Mouse (Mus musculus) bone marrow, adult 2 months (tissue): ENCODE results near the gene Pdgfc. TPM values are rescaled to one million over a fixed set of nuclear protein-coding genes. Genes with fewer than 3 reads are reported as not detected.

ENCODE experiments used
- H3K27ac ChIP-seq: fragments of 200-500 bp; 2 replicates; pipeline ENCODE4 v1.5.1; 2012; ENCODE audit warnings: low read depth, mild to moderate bottlenecking, control low read depth, inconsistent platforms, low read length; ENCODE audit not compliant: control insufficient read depth, poor library complexity, insufficient read depth
- H3K4me1 ChIP-seq: fragments of 200-500 bp; 2 replicates; pipeline ENCODE4 v1.6.1; 2011; ENCODE audit warnings: low read length; ENCODE audit not compliant: control insufficient read depth, insufficient read depth
- H3K4me3 ChIP-seq: fragments of 200-500 bp; replicated peaks from 2 replicates; pipeline ENCODE3; 2011; ENCODE audit warnings: mild to moderate bottlenecking, low read depth, low read length, control low read depth; ENCODE audit not compliant: control insufficient read depth
- CTCF ChIP-seq: fragments of 200-500 bp; IDR thresholded peaks from 2 replicates; pipeline ENCODE4 v1.5.1; 2011; ENCODE audit warnings: low read length, control low read depth; ENCODE audit not compliant: control insufficient read depth, insufficient read depth
- POLR2A ChIP-seq: fragments of 200-500 bp; IDR thresholded peaks from 2 replicates; pipeline ENCODE4 v1.6.1; 2011; ENCODE audit warnings: low read depth, mild to moderate bottlenecking, control low read depth, low read length, borderline replicate concordance; ENCODE audit not compliant: control insufficient read depth
- WGBS: fragments of 180-500 bp; shearing (Covaris S2); methylation state at CpG from one replicate; pipeline ENCODE4 v1.1.7; 2018; 5-methylcytosine and 5-hydroxymethylcytosine counted together
- polyA plus RNA-seq: library from polyadenylated mRNA; stranded (reverse); fragments of >200 nt; gene quantifications from 2 replicates; pipeline ENCODE4 v1.2.4, GENCODE M21; 2011; ENCODE audit warnings: low replicate concordance; ENCODE audit not compliant: missing spikeins, insufficient read depth, insufficient read length

The Pdgfc gene
- polyA plus RNA-seq, 1 experiment: 1.8 TPM

DNA sequence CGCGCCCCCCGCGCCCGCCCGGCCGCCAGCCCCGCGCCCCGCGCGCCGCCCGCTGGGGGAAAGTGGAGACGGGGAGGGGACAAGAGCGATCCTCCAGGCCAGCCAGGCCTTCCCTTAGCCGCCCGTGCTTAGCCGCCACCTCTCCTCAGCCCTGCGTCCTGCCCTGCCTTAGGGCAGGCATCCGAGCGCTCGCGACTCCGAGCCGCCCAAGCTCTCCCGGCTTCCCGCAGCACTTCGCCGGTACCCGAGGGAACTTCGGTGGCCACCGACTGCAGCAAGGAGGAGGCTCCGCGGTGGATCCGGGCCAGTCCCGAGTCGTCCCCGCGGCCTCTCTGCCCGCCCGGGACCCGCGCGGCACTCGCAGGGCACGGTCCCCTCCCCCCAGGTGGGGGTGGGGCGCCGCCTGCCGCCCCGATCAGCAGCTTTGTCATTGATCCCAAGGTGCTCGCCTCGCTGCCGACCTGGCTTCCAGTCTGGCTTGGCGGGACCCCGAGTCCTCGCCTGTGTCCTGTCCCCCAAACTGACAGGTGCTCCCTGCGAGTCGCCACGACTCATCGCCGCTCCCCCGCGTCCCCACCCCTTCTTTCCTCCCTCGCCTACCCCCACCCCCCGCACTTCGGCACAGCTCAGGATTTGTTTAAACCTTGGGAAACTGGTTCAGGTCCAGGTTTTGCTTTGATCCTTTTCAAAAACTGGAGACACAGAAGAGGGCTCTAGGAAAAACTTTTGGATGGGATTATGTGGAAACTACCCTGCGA, 517 bp downstream of the Pdgfc start:
- Histone ChIP-seq H3K4me1 (no peaks in the 10 kb centered on the region), H3K27ac (no peak overlapping the region; the same call in 1 of the 2 replicates), H3K4me3 (peak overlapping the region; percentile 32)
- TF ChIP-seq CTCF (no peak), POLR2A (no peak)
- WGBS: 1% methylated on average over 49 of the region's 68 CpGs

DNA sequence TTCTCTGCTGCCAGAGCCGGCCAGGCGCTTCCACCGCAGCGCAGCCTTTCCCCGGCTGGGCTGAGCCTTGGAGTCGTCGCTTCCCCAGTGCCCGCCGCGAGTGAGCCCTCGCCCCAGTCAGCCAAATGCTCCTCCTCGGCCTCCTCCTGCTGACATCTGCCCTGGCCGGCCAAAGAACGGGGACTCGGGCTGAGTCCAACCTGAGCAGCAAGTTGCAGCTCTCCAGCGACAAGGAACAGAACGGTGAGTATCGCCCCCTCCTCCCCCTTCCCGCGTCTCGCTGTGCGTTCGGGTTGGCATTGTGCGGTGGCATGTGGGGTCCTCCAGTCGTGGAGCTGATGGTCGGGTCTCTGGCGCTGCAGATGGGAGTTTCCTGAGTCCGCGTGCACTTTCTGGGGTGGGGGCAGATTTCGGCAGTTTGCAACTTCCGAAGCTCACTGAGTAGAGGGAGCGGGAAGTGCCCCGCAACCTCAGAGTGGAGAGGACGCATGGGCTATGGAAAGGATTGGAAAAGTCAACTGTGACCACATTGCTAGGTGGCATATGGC, 1.2 kb downstream of the Pdgfc start:
- WGBS: 2% methylated on average over 34 of the region's 34 CpGs
- H3K4me1 ChIP-seq: no peaks in the 10 kb centered on the region
- no peak overlapping the region for H3K27ac ChIP-seq
- TF ChIP-seq CTCF: no peak
- peak overlapping the region; percentile 28 for H3K4me3 ChIP-seq

DNA sequence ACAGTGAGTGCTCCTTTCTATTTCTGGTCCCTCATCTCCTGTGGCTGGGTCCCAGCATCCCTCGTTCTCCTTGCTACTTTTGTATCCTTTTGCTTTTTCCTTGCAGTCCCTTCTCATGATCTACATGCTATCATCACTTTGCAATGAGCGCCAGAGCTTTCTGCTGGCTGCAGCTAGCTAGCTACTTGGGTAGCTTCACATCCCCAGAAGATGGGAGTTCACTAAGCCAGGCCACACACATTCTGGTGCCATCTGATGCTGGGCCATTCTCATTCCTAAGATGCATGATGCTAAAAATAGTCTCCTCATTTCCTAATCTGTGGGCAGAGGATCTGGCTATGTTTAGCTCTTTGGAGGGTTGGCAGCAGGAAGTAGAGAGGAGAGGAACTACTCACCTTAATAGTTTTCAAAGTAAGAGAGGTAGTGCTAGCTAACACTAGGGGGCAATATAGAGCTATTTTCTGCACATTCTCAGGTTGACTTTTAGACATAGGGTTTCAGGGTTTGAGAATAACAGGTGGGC, 3.0 kb downstream of the Pdgfc start:
- Histone ChIP-seq H3K4me3 (no peak overlapping the region), H3K4me1 (no peaks in the 10 kb centered on the region), H3K27ac (no peak overlapping the region)
- TF ChIP-seq POLR2A: no peak
- TF ChIP-seq CTCF: no peak; the same call in 1 of the 2 replicates
- 26% methylated on average over 2 of the region's 2 CpGs for WGBS

GRCm38 (mm10) chr3:81044653-81045343, 8.6 kb downstream of the Pdgfc start:
- 90% methylated on average over 2 of the region's 2 CpGs for WGBS
- TF ChIP-seq POLR2A: no peak
- TF ChIP-seq CTCF: no peak

GRCm38 (mm10) chr3:81045344-81046050, 9.3 kb downstream of the Pdgfc start:
- TF ChIP-seq CTCF (no peak), POLR2A (no peak)
- Histone ChIP-seq H3K4me3 (no peak overlapping the region), H3K27ac (no peak overlapping the region), H3K4me1 (no peaks in the 10 kb centered on the region)
- WGBS: 76% methylated on average over 5 of the region's 5 CpGs

More at GRCm38 (mm10) chr3:81044653-81045343, 8.6 kb downstream of the Pdgfc start:
- Histone ChIP-seq H3K4me1 (no peaks in the 10 kb centered on the region), H3K4me3 (no peak overlapping the region), H3K27ac (no peak overlapping the region)

DNA sequence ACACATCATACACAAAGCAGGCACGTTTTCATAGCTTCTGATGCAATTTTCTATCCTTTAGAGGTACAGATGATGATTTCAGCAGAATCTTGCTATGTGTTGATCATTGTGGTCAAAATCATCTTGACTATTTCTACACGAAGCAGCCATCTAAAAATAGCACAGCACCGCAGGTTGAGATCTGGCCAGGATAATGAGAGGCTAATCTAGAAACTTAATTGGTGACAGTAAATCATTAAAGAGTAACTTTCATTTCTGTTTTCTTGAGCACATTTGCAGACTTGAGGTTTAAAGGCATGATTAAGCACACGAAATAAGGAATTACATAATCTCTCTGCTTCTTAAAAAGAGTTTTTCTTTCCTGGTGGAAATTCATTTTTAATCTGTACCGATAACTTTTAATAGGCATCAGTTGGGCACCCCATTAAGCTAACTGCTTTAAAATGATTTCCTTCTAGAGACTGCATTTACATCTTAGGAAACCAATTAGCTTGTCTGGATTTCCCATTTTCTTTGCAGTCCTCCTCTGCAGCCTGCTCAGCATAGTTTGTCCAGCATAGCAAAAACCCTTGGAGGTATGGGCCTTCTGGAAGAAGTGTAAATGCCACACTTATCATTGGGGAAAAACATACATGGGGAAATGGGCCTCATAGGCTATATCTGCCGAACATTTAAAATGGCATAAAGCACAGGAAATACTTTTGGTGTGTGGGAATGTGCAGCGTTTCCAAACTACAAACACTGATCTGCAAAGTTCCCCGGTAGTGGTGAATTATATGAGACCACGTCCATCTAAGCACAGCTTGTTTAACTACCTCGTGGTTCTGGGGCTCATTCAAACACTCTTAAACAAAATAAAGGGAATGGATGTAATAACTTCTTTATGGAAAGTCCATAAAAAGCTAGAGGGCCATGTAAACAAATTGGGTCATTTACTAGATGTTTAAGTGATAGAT, 10.7 kb downstream of the Pdgfc start:
- no peak overlapping the region for H3K27ac ChIP-seq
- H3K4me1 ChIP-seq: no peaks in the 10 kb centered on the region
- TF ChIP-seq CTCF (no peak), POLR2A (no peak)
- WGBS: 8% methylated on average over 10 of the region's 10 CpGs
- H3K4me3 ChIP-seq: no peak overlapping the region

GRCm38 (mm10) chr3:81051522-81051921, 15.3 kb downstream of the Pdgfc start:
- Histone ChIP-seq H3K27ac (no peak overlapping the region), H3K4me3 (no peak overlapping the region), H3K4me1 (no peaks in the 10 kb centered on the region)
- TF ChIP-seq CTCF: no peak
- no peak for TF ChIP-seq POLR2A
